Mouse (Mus musculus) small intestine, adult 2 months (tissue): ENCODE data around the gene Smarca4.

Source experiments
- CTCF ChIP-seq: fragments of 200-500 bp; IDR thresholded peaks from 2 replicates; pipeline ENCODE4 v1.5.1; 2012; ENCODE audit warnings: low read depth, mild to moderate bottlenecking, control low read depth, inconsistent platforms, low read length, moderate library complexity, mixed read lengths; ENCODE audit not compliant: insufficient replicate concordance, insufficient read length; ENCODE audit errors: extremely low read depth
- POLR2A ChIP-seq: fragments of 200-500 bp; IDR thresholded peaks from 2 replicates; pipeline ENCODE4 v1.6.1; 2012; ENCODE audit warnings: low read depth, mild to moderate bottlenecking, control low read depth, inconsistent platforms, low read length, moderate library complexity

- TF ChIP-seq CTCF: no peak
- TF ChIP-seq POLR2A: no peak
Observed at GRCm38 (mm10) chr9:21701091-21701490, 85.1 kb downstream of the Smarca4 start.
